Mouse (Mus musculus): ENCODE measurements around the gene Bri3bp.

GRCm38 (mm10) chr5:125395008-125395407 is 46.4 kb upstream of the Bri3bp start:
- TF ChIP-seq CTCF (conservative IDR thresholded peaks at IDR 0.05; ENCODE audit: low read length) = no peak
- TF ChIP-seq NANOG (IDR thresholded peaks at IDR 0.05; ENCODE audit: borderline replicate concordance, low read length) = no peak
- TF ChIP-seq POU5F1 (IDR thresholded peaks at IDR 0.05; ENCODE audit: borderline replicate concordance, low read length) = no peak
